Mouse (Mus musculus): Measurements from ENCODE around the gene Ehbp1l1.

DNA sequence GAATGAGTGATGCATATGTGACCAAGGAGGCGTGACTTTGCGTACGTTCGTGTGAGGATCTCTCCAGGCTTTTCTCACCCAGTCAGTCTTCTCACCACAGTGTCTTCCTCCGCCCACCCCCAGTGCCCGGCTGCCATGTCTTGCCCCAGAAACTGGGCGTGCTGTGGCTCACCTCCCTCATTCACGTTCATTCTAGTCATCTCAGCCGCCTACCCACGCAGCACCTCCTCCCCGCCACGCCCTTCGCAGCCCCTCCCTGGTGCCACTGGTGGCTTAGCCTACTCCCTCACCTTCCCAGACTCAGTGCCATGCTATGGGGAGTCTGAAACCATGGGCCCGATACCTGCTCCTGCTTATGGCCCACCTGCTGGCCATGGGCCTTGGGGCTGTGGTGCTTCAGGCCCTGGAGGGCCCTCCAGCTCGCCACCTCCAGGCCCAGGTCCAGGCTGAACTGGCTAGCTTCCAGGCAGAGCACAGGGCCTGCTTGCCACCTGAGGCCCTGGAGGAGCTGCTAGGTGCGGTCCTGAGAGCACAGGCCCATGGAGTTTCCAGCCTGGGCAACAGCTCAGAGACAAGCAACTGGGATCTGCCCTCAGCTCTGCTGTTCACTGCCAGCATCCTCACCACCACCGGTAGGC is 21.8 kb downstream of the Ehbp1l1 start, which contains the start of gene Kcnk7:
- no peak for TF ChIP-seq CTCF (IDR thresholded peaks at IDR 0.05; ENCODE audit: insufficient read depth, low read length)
- no peak for TF ChIP-seq POLR2A (IDR thresholded peaks at IDR 0.05; ENCODE audit: borderline replicate concordance, extremely low read depth, low read depth, low read length)

Data from lung, adult 2 months (tissue).